Mouse (Mus musculus) ES-E14 (cell line): ENCODE results near the gene Slc35e3. TPM values are rescaled to one million over a fixed set of nuclear protein-coding genes. Genes with fewer than 3 reads are reported as not detected.
A peak's percentile ranks its signal among the peaks of the same experiment; 100 is the strongest.

Source experiments
- DNase-seq: peaks from one replicate; pipeline ENCODE4 v3.0.0-alpha.2; 2013; ENCODE audit warnings: low read depth, low spot score
- H3K27ac ChIP-seq: 2 replicates; pipeline ENCODE4 v1.5.1; 2012; ENCODE audit warnings: low read depth, mild to moderate bottlenecking, low read length, moderate library complexity, mixed read lengths; ENCODE audit not compliant: poor library complexity, insufficient read depth, severe bottlenecking
- H3K36me3 ChIP-seq: 2 replicates; pipeline ENCODE4 v1.6.1; 2012; ENCODE audit warnings: mild to moderate bottlenecking, low read length, moderate library complexity, mixed read lengths; ENCODE audit not compliant: control insufficient read depth, poor library complexity, insufficient read depth, severe bottlenecking
- H3K4me1 ChIP-seq, 2 experiments: fragments of 150-350 bp in 1 of 2; sonication (generic) in 1 of 2; 2 replicates each; pipeline ENCODE4 v1.6.1; 2012; ENCODE audit warnings: low read length in 2 of 2, mild to moderate bottlenecking in 1 of 2, mixed read lengths in 1 of 2; ENCODE audit not compliant: control insufficient read depth in 2 of 2, insufficient read depth in 2 of 2, poor library complexity in 1 of 2
- H3K4me3 ChIP-seq, 2 experiments: fragments of 150-350 bp in 1 of 2; sonication (generic) in 1 of 2; 2 replicates each; pipeline ENCODE4 v1.5.1; 2012; ENCODE audit warnings: low read length in 2 of 2, low read depth in 1 of 2, mild to moderate bottlenecking in 1 of 2, mixed read lengths in 1 of 2; ENCODE audit not compliant: insufficient read depth in 1 of 2, poor library complexity in 1 of 2, severe bottlenecking in 1 of 2
- H3K9ac ChIP-seq: 2 replicates; pipeline ENCODE4 v1.6.1; 2012; ENCODE audit warnings: low read depth, mild to moderate bottlenecking, low read length, mixed read lengths; ENCODE audit not compliant: poor library complexity, insufficient read depth, severe bottlenecking
- H3K9me3 ChIP-seq: fragments of 150-350 bp; sonication (generic); 2 replicates; pipeline ENCODE4 v1.6.1; 2012; ENCODE audit warnings: low read depth, mild to moderate bottlenecking, low read length; ENCODE audit not compliant: control insufficient read depth, insufficient read depth
- CHD2 ChIP-seq: IDR thresholded peaks from 2 replicates; pipeline ENCODE4 v1.6.1; 2014; ENCODE audit warnings: mild to moderate bottlenecking, low read depth, low read length, inconsistent platforms
- HCFC1 ChIP-seq: IDR thresholded peaks from 2 replicates; pipeline ENCODE4 v1.6.1; 2012; ENCODE audit warnings: low read length, inconsistent platforms, borderline replicate concordance; ENCODE audit not compliant: insufficient read depth
- MAFK ChIP-seq: IDR thresholded peaks from 2 replicates; pipeline ENCODE4 v1.6.1; 2014; ENCODE audit warnings: mild to moderate bottlenecking, low read depth, low read length, inconsistent platforms; ENCODE audit not compliant: insufficient read depth
- ZC3H11A ChIP-seq: IDR thresholded peaks from 2 replicates; pipeline ENCODE4 v1.6.1; 2012; ENCODE audit warnings: low read depth, mild to moderate bottlenecking, inconsistent platforms, low read length, borderline replicate concordance
- ZNF384 ChIP-seq: IDR thresholded peaks from 2 replicates; pipeline ENCODE4 v1.6.1; 2012; ENCODE audit warnings: low read depth, low read length, inconsistent platforms
- in situ Hi-C, 2 experiments: fragments of 600-800 bp; cut with MboI; formaldehyde crosslinking; loops; one replicate each; pipeline ENCODE4 v1.15.1; 2025; ENCODE audit warnings: low sequenced_read_pairs in 2 of 2, inconsistent platforms in 1 of 2; ENCODE audit not compliant: unreplicated experiment in 2 of 2
- total RNA-seq: library from RNA; depleted of rRNA; stranded (reverse); fragments of 300-350 nt; gene quantifications from 2 replicates; pipeline ENCODE4 v1.2.3, GENCODE M21; 2012

The Slc35e3 gene
- total RNA-seq, 1 experiment: 16.3 TPM

GRCm38 (mm10) chr10:117714928-117715500, 31.2 kb downstream of the Slc35e3 start:
- in situ Hi-C loops: no loop called here
- TF ChIP-seq CHD2 (no peak), MAFK (no peak), HCFC1 (no peak), ZNF384 (no peak), ZC3H11A (no peak)
- Histone ChIP-seq H3K4me1 (peaks cover 7 to 21% of the 10 kb centered on the region in 2 experiments; a peak in 3 of 4 replicates), H3K27ac (no peak overlapping the region), H3K9ac (no peak overlapping the region), H3K4me3 (no peak overlapping the region), H3K9me3 (no peaks in the 10 kb centered on the region), H3K36me3 (no peaks in the 10 kb centered on the region)
- no peak for DNase-seq

- no peak for TF ChIP-seq CHD2
- Histone ChIP-seq H3K4me1 (peaks cover 7 to 19% of the 10 kb centered on the region in 2 experiments; a peak in 3 of 4 replicates), H3K4me3 (no peak overlapping the region), H3K36me3 (no peaks in the 10 kb centered on the region), H3K27ac (no peak overlapping the region), H3K9ac (no peak overlapping the region), H3K9me3 (no peaks in the 10 kb centered on the region)
- DNase-seq: no peak
- in situ Hi-C loops: no loop called here
Observed at GRCm38 (mm10) chr10:117714048-117714545, 32.1 kb downstream of the Slc35e3 start.

- DNase-seq: no peak
- Histone ChIP-seq H3K27ac (no peak overlapping the region), H3K4me3 (no peak overlapping the region), H3K9me3 (no peaks in the 10 kb centered on the region), H3K9ac (no peak overlapping the region), H3K36me3 (peaks cover 2% of the 10 kb centered on the region; the same call in 1 of the 2 replicates), H3K4me1 (peaks cover 7 to 15% of the 10 kb centered on the region in 2 experiments; a peak in 3 of 4 replicates)
- TF ChIP-seq CHD2 (no peak), HCFC1 (no peak), ZC3H11A (no peak), MAFK (no peak), ZNF384 (no peak)
- in situ Hi-C loops: no loop called here
Observed at GRCm38 (mm10) chr10:117713466-117713865, 32.7 kb downstream of the Slc35e3 start.

- H3K4me3 ChIP-seq: no peak overlapping the region
- in situ Hi-C loops: no loop called here
- H3K27ac ChIP-seq: no peak overlapping the region
- DNase-seq: no peak
- H3K9me3 ChIP-seq: no peaks in the 10 kb centered on the region
- H3K36me3 ChIP-seq: peaks cover 2% of the 10 kb centered on the region; the same call in 1 of the 2 replicates
- peak; percentile 34; the same call in 1 of the 2 replicates for TF ChIP-seq ZNF384
- no peak for TF ChIP-seq MAFK
- H3K9ac ChIP-seq: no peak overlapping the region
- H3K4me1 ChIP-seq: peaks cover 3 to 12% of the 10 kb centered on the region in 2 experiments; a peak in 3 of 4 replicates
Observed at GRCm38 (mm10) chr10:117712871-117713270, 33.3 kb downstream of the Slc35e3 start.

GRCm38 (mm10) chr10:117712191-117712754, 33.9 kb downstream of the Slc35e3 start:
- Histone ChIP-seq H3K9me3 (no peaks in the 10 kb centered on the region), H3K36me3 (peaks cover 2% of the 10 kb centered on the region; the same call in 1 of the 2 replicates), H3K27ac (peak overlapping the region; percentile 78; the same call in 1 of the 2 replicates), H3K9ac (no peak overlapping the region; the same call in 1 of the 2 replicates), H3K4me1 (peaks cover 2 to 11% of the 10 kb centered on the region in 2 experiments; a peak in 2 of 4 replicates), H3K4me3 (no peak overlapping the region)
- TF ChIP-seq HCFC1 (no peak), ZC3H11A (no peak), ZNF384 (no peak), CHD2 (no peak), MAFK (no peak)
- in situ Hi-C loops: no loop called here
- no peak for DNase-seq
